ENCODE assay signal across 7 mouse cellular contexts in genomic region chr3:94996946-94997345, GRCm38 (mm10). TPM values are rescaled to one million over a fixed set of nuclear protein-coding genes. Genes with fewer than 3 reads are reported as not detected.
DNase-seq lines count a peak whose midpoint lies in the region; ATAC-seq and TF ChIP-seq lines count a peak whose summit lies in the region.

No protein-coding gene starts in this region.

- no peaks in the 10 kb centered on the region for H3K4me1 ChIP-seq in MEL (ENCODE audit: control insufficient read depth in 1 of 2, insufficient read depth in 2 of 2, low read length in 2 of 2)
- H3K4me1 ChIP-seq in cerebellum, adult 2 months (ENCODE audit: control insufficient read depth, insufficient read depth, low read length) = no peaks in the 10 kb centered on the region
- H3K4me1 ChIP-seq in lung, embryonic 16.5 days (replicated peaks; ENCODE audit: control insufficient read depth, insufficient read depth, low read length) = no peaks in the 10 kb centered on the region

- TF ChIP-seq RAD21 in MEL (IDR thresholded peaks at IDR 0.05; ENCODE audit: low read depth, low read length) = peak; percentile 94

- H3K36me3 ChIP-seq in MEL (ENCODE audit: control insufficient read depth in 1 of 2, insufficient read depth in 2 of 2, low read length in 2 of 2) = peaks cover 3 to 12% of the 10 kb centered on the region in 2 experiments; a peak in 3 of 4 replicates
- peaks cover 40% of the 10 kb centered on the region for H3K36me3 ChIP-seq in lung, embryonic 16.5 days (ENCODE audit: control insufficient read depth, insufficient read depth, low read length)

- no peaks in the 10 kb centered on the region for H3K79me2 ChIP-seq in MEL (ENCODE audit: control insufficient read depth, insufficient read depth, low read length, poor library complexity)

- no peak for TF ChIP-seq EP300 in MEL (IDR thresholded peaks at IDR 0.05; ENCODE audit: low read depth in 1 of 2, low read length in 2 of 2)

- H3K27ac ChIP-seq in MEL (ENCODE audit: control insufficient read depth, low read depth, low read length) = no peak overlapping the region
- no peak overlapping the region for H3K27ac ChIP-seq in cerebellum, adult 2 months (ENCODE audit: insufficient read depth, low read length)
- no peak overlapping the region for H3K27ac ChIP-seq in lung, embryonic 16.5 days (ENCODE audit: low read length)

- TF ChIP-seq POLR2A in MEL (IDR thresholded peaks at IDR 0.05; ENCODE audit: control insufficient read depth in 1 of 2, insufficient read depth in 1 of 2, low read depth in 1 of 2, low read length in 2 of 2, poor library complexity in 1 of 2) = 0 out of 4 replicates have a peak, but pooled peaks of 1 of the 2 experiments have one; percentile 28
- TF ChIP-seq POLR2A in cerebellum, adult 2 months (IDR thresholded peaks at IDR 0.05; ENCODE audit: borderline replicate concordance, insufficient read depth, low read length) = no peak

- no peak overlapping the region for H3K9ac ChIP-seq in MEL (ENCODE audit: control insufficient read depth, low read depth, low read length, poor library complexity, severe bottlenecking)
- no peak overlapping the region for H3K9ac ChIP-seq in lung, embryonic 16.5 days (ENCODE audit: low read length)

- no peak overlapping the region for H3K4me3 ChIP-seq in MEL (ENCODE audit: control insufficient read depth in 1 of 2, insufficient read depth in 1 of 2, low read depth in 2 of 2, low read length in 2 of 2)
- H3K4me3 ChIP-seq in cerebellum, adult 2 months (replicated peaks; ENCODE audit: insufficient read depth, low read depth, low read length) = no peak overlapping the region
- no peak overlapping the region for H3K4me3 ChIP-seq in lung, embryonic 16.5 days (ENCODE audit: low read length)

- TF ChIP-seq CTCF in MEL (IDR thresholded peaks at IDR 0.05 in 2 of 3, conservative IDR thresholded peaks at IDR 0.05 in 1 of 3; ENCODE audit: control insufficient read depth in 1 of 3, insufficient read depth in 1 of 3, low read depth in 2 of 3, low read length in 3 of 3, poor library complexity in 1 of 3, severe bottlenecking in 1 of 3) = peak; percentile 61 to 100 (median 97)
- peak; percentile 74; the same call in 1 of the 2 replicates for TF ChIP-seq CTCF in cerebellum, adult 2 months (IDR thresholded peaks at IDR 0.05; ENCODE audit: borderline replicate concordance, insufficient read depth, low read depth, low read length)

- 30% methylated on average over 2 of the region's 2 CpGs for WGBS in cerebellum, adult 2 months
- 30% methylated on average over 2 of the region's 2 CpGs for WGBS in lung, embryonic 16.5 days

- ATAC-seq in lung, embryonic 16.5 days (ENCODE audit: low read depth) = 0 out of 2 replicates have a peak, but pooled peaks have one; percentile 17

- H3K9me3 ChIP-seq in MEL (replicated peaks; ENCODE audit: insufficient read depth, low read length) = no peaks in the 10 kb centered on the region
- no peaks in the 10 kb centered on the region for H3K9me3 ChIP-seq in lung, embryonic 16.5 days (ENCODE audit: control insufficient read depth, low read length)

- H3K4me2 ChIP-seq in lung, embryonic 16.5 days (ENCODE audit: low read depth, low read length) = no peak overlapping the region

- DNase-seq in CD4-positive, CD25-positive, alpha-beta regulatory T cell, adult 2 months (ENCODE audit: low read depth, low spot score) = peak; percentile 88
- peak; percentile 87 for DNase-seq in MEL (ENCODE audit: low read depth, low spot score)
- DNase-seq in cerebellum, adult 2 months = peak; percentile 72 to 82
- DNase-seq in gastrocnemius, postnatal 10 days = peak; percentile 89
- DNase-seq in kidney, postnatal 36 days = peak; percentile 76 to 93
- peak; percentile 93 for DNase-seq in right cerebral cortex, postnatal 4 days

- H3K27me3 ChIP-seq in MEL (ENCODE audit: control insufficient read depth in 1 of 2, insufficient read depth in 2 of 2, low read length in 2 of 2) = no peaks in the 10 kb centered on the region
- H3K27me3 ChIP-seq in cerebellum, adult 2 months (ENCODE audit: control insufficient read depth, insufficient read depth, low read length) = no peaks in the 10 kb centered on the region
- no peaks in the 10 kb centered on the region for H3K27me3 ChIP-seq in lung, embryonic 16.5 days (ENCODE audit: control insufficient read depth, insufficient read depth, low read depth, low read length)

TF ChIP-seq in MEL, 35 proteins besides CTCF, POLR2A, EP300 and RAD21:
- TF ChIP-seq ETS1 (IDR thresholded peaks at IDR 0.05; ENCODE audit: low read depth, low read length) (no peak), MAZ (IDR thresholded peaks at IDR 0.05; ENCODE audit: low read depth, low read length) (no peak), GATA1 (IDR thresholded peaks at IDR 0.05; ENCODE audit: low read depth, low read length) (no peak), ZNF384 (IDR thresholded peaks at IDR 0.05; ENCODE audit: low read depth, low read length) (no peak), ELF1 (IDR thresholded peaks at IDR 0.05; ENCODE audit: low read depth, low read length) (no peak), ZC3H11A (IDR thresholded peaks at IDR 0.05; ENCODE audit: low read depth, low read length) (peak; percentile 89), SMC3 (IDR thresholded peaks at IDR 0.05; ENCODE audit: low read depth, low read length) (peak; percentile 95), TBP (IDR thresholded peaks at IDR 0.05; ENCODE audit: low read depth, low read length) (no peak), KAT2A (conservative IDR thresholded peaks at IDR 0.05; ENCODE audit: low read depth, low read length) (no peak), TCF12 (IDR thresholded peaks at IDR 0.05; ENCODE audit: low read depth, low read length) (0 out of 2 replicates have a peak, but pooled peaks have one; percentile 11), SIN3A (IDR thresholded peaks at IDR 0.05; ENCODE audit: low read length) (peak; percentile 58; the same call in 1 of the 2 replicates), NRF1 (IDR thresholded peaks at IDR 0.05; ENCODE audit: insufficient read depth, low read depth, low read length, poor library complexity, severe bottlenecking) (no peak), RCOR1 (IDR thresholded peaks at IDR 0.05; ENCODE audit: low read depth, low read length) (no peak; the same call in 1 of the 2 replicates)
TF ChIP-seq in MEL: peak in this region for 4.

RNA-seq across cellular contexts. Expression of gene Zfp687, which starts 18.3 kb away (rescaled TPM):
- 14.5 and 16.2 TPM in 2 replicates for total RNA-seq in MEL (2012; rRNA removed)
- polyA plus RNA-seq in MEL (2012; ENCODE audit: insufficient read depth in 1 of 2, insufficient read length in 2 of 2, low read depth in 1 of 2, low replicate concordance in 2 of 2, missing spikeins in 1 of 2) = 10 to 100 TPM in 1 of 2 experiments, not detected in 1; 36.6 TPM
- polyA plus RNA-seq in cerebellum, adult 2 months (2012; rRNA removed) = 40.9 and 43.8 TPM in 2 replicates
- 10 to 100 TPM; 20.2 to 22.6 TPM for total RNA-seq in gastrocnemius, postnatal 10 days (2021)
- 23.3 and 23.6 TPM in 2 replicates for polyA plus RNA-seq in lung, embryonic 16.5 days (2015; fragmentation: Nextera tagmentation; extraction: Ambion mirVana)

RNA-seq across cellular contexts. Expression of gene Pi4kb, which starts 22.4 kb away (rescaled TPM):
- total RNA-seq in MEL (2012; rRNA removed) = 45.0 and 45.1 TPM in 2 replicates
- polyA plus RNA-seq in MEL (2012; ENCODE audit: insufficient read depth in 1 of 2, insufficient read length in 2 of 2, low read depth in 1 of 2, low replicate concordance in 2 of 2, missing spikeins in 1 of 2) = 10 to 100 TPM in 1 of 2 experiments, not detected in 1; 56.7 TPM
- polyA plus RNA-seq in cerebellum, adult 2 months (2012; rRNA removed) = 68.4 and 68.9 TPM in 2 replicates
- 10 to 100 TPM; 31.0 to 32.7 TPM for total RNA-seq in gastrocnemius, postnatal 10 days (2021)
- 25.1 and 25.7 TPM in 2 replicates for polyA plus RNA-seq in lung, embryonic 16.5 days (2015; fragmentation: Nextera tagmentation; extraction: Ambion mirVana)

RNA-seq across cellular contexts. Expression of gene Rfx5, which starts 43.1 kb away (rescaled TPM):
- total RNA-seq in MEL (2012; rRNA removed) = 9.5 and 10.0 TPM in 2 replicates
- 10 to 100 TPM in 1 of 2 experiments, not detected in 1; 19.4 TPM for polyA plus RNA-seq in MEL (2012; ENCODE audit: insufficient read depth in 1 of 2, insufficient read length in 2 of 2, low read depth in 1 of 2, low replicate concordance in 2 of 2, missing spikeins in 1 of 2)
- polyA plus RNA-seq in cerebellum, adult 2 months (2012; rRNA removed) = 30.1 and 36.1 TPM in 2 replicates
- 10 to 100 TPM in 1 of 2 experiments, 1 to 10 TPM in 1; 7.6 to 11.5 TPM for total RNA-seq in gastrocnemius, postnatal 10 days (2021)
- 8.9 and 10.0 TPM in 2 replicates for polyA plus RNA-seq in lung, embryonic 16.5 days (2015; fragmentation: Nextera tagmentation; extraction: Ambion mirVana)

RNA-seq across cellular contexts. Expression of gene Psmd4, which starts 45.5 kb away (rescaled TPM):
- 631 and 709 TPM in 2 replicates for total RNA-seq in MEL (2012; rRNA removed)
- polyA plus RNA-seq in MEL (2012; ENCODE audit: insufficient read depth in 1 of 2, insufficient read length in 2 of 2, low read depth in 1 of 2, low replicate concordance in 2 of 2, missing spikeins in 1 of 2) = 100 to 1,000 TPM in 1 of 2 experiments, not detected in 1; 816 TPM
- polyA plus RNA-seq in cerebellum, adult 2 months (2012; rRNA removed) = 227 and 245 TPM in 2 replicates
- total RNA-seq in gastrocnemius, postnatal 10 days (2021) = 100 to 1,000 TPM; 167 to 176 TPM
- polyA plus RNA-seq in lung, embryonic 16.5 days (2015; fragmentation: Nextera tagmentation; extraction: Ambion mirVana) = 223 and 224 TPM in 2 replicates
